Mouse (Mus musculus) intestine, embryonic 14.5 days (tissue): Measurements from ENCODE around the gene Rps6kc1. TPM values are rescaled to one million over a fixed set of nuclear protein-coding genes. Genes with fewer than 3 reads are reported as not detected.

Experiments
- ATAC-seq: fragments of 200-750 bp; cut with Nextera tagmentation; replicated peaks from 2 replicates; pipeline ENCODE4 v1.8.0; 2017; ENCODE audit warnings: low read depth, moderate number of reproducible peaks, moderate TSS enrichment, moderate library complexity; ENCODE audit not compliant: low FRiP score, low TSS enrichment
- DNase-seq: peaks from one replicate; pipeline ENCODE4 v3.0.0-alpha.2; 2018; ENCODE audit warnings: low spot score
- H3K27ac ChIP-seq: fragments of 300-500 bp; sonication (generic); 2 replicates; pipeline ENCODE4 v1.5.1; 2014; ENCODE audit warnings: low read depth, mild to moderate bottlenecking, control low read depth
- H3K27me3 ChIP-seq: fragments of 300-500 bp; sonication (generic); replicated peaks from 2 replicates; pipeline ENCODE4 v1.6.1; 2014; ENCODE audit warnings: low read length, control low read depth; ENCODE audit not compliant: control insufficient read depth, insufficient read depth
- H3K36me3 ChIP-seq: fragments of 300-500 bp; sonication (generic); 2 replicates; pipeline ENCODE4 v1.6.1; 2014; ENCODE audit warnings: low read length, control low read depth; ENCODE audit not compliant: control insufficient read depth, insufficient read depth
- H3K4me1 ChIP-seq: fragments of 300-500 bp; sonication (generic); replicated peaks from 2 replicates; pipeline ENCODE4 v1.6.1; 2014; ENCODE audit warnings: low read length, control low read depth, mixed read lengths; ENCODE audit not compliant: control insufficient read depth, insufficient read depth
- H3K4me2 ChIP-seq: fragments of 300-500 bp; sonication (generic); 2 replicates; pipeline ENCODE4 v1.6.1; 2014; ENCODE audit warnings: low read length
- H3K4me3 ChIP-seq: fragments of 300-500 bp; sonication (generic); 2 replicates; pipeline ENCODE4 v1.5.1; 2014; ENCODE audit warnings: low read depth, low read length, control low read depth, mixed read lengths
- H3K9ac ChIP-seq: fragments of 300-500 bp; sonication (generic); 2 replicates; pipeline ENCODE4 v1.6.1; 2014; ENCODE audit warnings: mild to moderate bottlenecking, low read length
- H3K9me3 ChIP-seq: fragments of 300-500 bp; sonication (generic); 2 replicates; pipeline ENCODE4 v1.6.1; 2016; ENCODE audit warnings: low read length, control low read depth; ENCODE audit not compliant: control insufficient read depth
- WGBS: fragments of 180-500 bp; shearing (Covaris S2); extraction: QIAGEN DNeasy Blood & Tissue Kit; methylation state at CpG from one replicate; pipeline ENCODE4 v1.1.7; 2014; 5-methylcytosine and 5-hydroxymethylcytosine counted together
- polyA plus RNA-seq: library from polyadenylated mRNA; unstranded; fragments of >200 nt; fragmentation: Nextera tagmentation; extraction: Ambion mirVana; gene quantifications from 2 replicates; pipeline ENCODE4 v1.2.1, GENCODE M21; 2014

Gene Rps6kc1
- polyA plus RNA-seq, 1 experiment from 2014 or later: 14.5 TPM

- Histone ChIP-seq H3K4me2 (no peak overlapping the region), H3K4me1 (no peaks in the 10 kb centered on the region), H3K4me3 (no peak overlapping the region), H3K27me3 (no peaks in the 10 kb centered on the region), H3K9me3 (no peaks in the 10 kb centered on the region), H3K36me3 (peaks cover 41% of the 10 kb centered on the region), H3K27ac (no peak overlapping the region), H3K9ac (no peak overlapping the region)
- 79% methylated on average over 3 of the region's 3 CpGs for WGBS
- no peak for ATAC-seq
- DNase-seq: no peak
Measured at GRCm38 (mm10) chr1:190868790-190869189, 42.8 kb downstream of the Rps6kc1 start.

- peaks cover 15% of the 10 kb centered on the region; the same call in 1 of the 2 replicates for H3K36me3 ChIP-seq
- no peaks in the 10 kb centered on the region for H3K9me3 ChIP-seq
- no peak overlapping the region for H3K4me3 ChIP-seq
- no peak overlapping the region for H3K9ac ChIP-seq
- H3K27me3 ChIP-seq: no peaks in the 10 kb centered on the region
- H3K27ac ChIP-seq: no peak overlapping the region
- DNase-seq: no peak
- H3K4me2 ChIP-seq: no peak overlapping the region
- WGBS: 67% methylated on average over 5 of the region's 5 CpGs
- no peaks in the 10 kb centered on the region for H3K4me1 ChIP-seq
- no peak for ATAC-seq
Measured at GRCm38 (mm10) chr1:190861626-190862025, 49.9 kb downstream of the Rps6kc1 start.

DNA sequence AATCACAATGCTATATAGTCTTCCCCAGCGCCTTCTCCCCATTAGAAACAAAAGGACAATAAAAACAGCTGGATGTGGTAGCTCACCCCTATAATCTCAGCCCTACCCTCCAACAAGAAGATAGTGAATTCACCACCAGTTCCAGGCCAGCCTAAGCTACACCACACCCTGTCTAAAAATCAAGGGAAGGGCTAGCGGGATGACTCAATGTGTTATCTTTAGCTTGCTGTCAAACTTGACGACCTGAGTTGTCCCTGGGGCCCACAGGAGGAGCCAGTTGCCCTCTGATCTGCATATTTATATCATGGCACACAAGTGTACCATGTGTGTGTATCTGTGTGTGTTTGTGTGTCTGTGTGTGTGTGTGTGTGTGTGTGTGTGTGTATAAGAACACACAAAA, 57.1 kb downstream of the Rps6kc1 start:
- WGBS: 60% methylated on average over 3 of the region's 3 CpGs
- Histone ChIP-seq H3K4me2 (no peak overlapping the region), H3K4me1 (no peaks in the 10 kb centered on the region), H3K27ac (no peak overlapping the region), H3K36me3 (peaks cover 6% of the 10 kb centered on the region; the same call in 1 of the 2 replicates), H3K9ac (no peak overlapping the region), H3K27me3 (no peaks in the 10 kb centered on the region), H3K4me3 (no peak overlapping the region), H3K9me3 (no peaks in the 10 kb centered on the region)
- DNase-seq (no peak), ATAC-seq (no peak)

DNA sequence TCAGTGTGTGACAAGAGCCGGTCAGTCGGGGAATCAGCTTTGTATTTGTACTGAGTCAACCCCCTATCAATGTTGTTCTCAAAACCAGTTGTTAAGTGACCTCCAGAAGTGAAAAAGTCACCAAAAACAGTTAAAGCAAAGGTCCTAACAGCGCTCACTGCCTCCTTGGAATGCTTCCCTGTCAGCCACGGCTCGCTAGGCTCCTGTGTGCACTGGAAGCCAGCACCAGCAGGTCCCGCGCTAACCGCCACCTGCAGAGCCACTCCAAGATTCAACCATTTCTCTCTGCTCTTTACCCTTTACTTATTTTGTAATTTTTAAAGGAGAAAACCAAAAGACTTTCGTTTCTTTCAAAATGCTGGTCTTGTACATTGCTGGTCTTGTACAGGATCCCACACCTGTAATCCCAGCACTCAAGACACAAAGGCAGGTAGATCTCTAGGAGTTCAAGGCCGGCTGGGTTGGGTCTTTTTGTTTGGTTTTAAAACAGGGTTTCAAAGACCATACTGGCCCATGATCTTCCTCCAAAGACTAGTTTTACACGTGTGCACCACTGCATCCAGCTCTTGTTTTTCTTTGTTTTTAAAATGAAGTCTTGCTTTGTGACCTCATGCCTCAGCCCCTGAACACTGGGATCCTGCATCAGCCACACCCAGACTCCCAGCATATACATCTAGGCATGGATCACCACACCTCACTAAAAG, 62.3 kb downstream of the Rps6kc1 start:
- Histone ChIP-seq H3K27ac (no peak overlapping the region), H3K9me3 (no peaks in the 10 kb centered on the region), H3K4me1 (no peaks in the 10 kb centered on the region), H3K4me3 (no peak overlapping the region), H3K36me3 (no peaks in the 10 kb centered on the region), H3K27me3 (no peaks in the 10 kb centered on the region), H3K9ac (no peak overlapping the region), H3K4me2 (no peak overlapping the region)
- no peak for DNase-seq
- no peak for ATAC-seq
- WGBS: 76% methylated on average over 11 of the region's 11 CpGs

- peaks cover 3% of the 10 kb centered on the region; the same call in 1 of the 2 replicates for H3K36me3 ChIP-seq
- no peak overlapping the region for H3K4me3 ChIP-seq
- H3K4me1 ChIP-seq: no peaks in the 10 kb centered on the region
- no peaks in the 10 kb centered on the region for H3K27me3 ChIP-seq
- DNase-seq (no peak), ATAC-seq (no peak)
- WGBS: 73% methylated on average over 3 of the region's 3 CpGs
- H3K9me3 ChIP-seq: no peaks in the 10 kb centered on the region
- H3K9ac ChIP-seq: no peak overlapping the region
- H3K27ac ChIP-seq: no peak overlapping the region
- no peak overlapping the region for H3K4me2 ChIP-seq
Measured at GRCm38 (mm10) chr1:190848676-190849075, 62.9 kb downstream of the Rps6kc1 start.

DNA sequence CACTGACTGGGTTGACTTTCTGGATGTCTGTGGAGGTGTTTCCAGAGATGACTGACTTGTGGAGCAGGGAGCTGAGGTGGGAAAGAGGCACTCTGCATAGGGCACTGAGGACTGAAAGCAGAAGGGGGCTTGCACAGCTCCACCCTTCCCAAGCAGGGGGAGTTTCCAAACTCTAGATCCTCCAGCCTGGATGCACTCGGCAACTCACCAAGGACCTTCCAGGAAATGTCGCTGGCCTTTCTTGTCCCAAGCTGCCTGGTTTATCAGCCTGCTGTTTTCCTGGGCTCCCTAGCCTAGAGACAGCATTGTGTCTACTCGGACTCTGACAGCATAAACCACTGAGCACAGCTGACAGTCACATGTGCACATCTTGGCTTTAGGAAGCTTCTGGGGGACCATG, 64.6 kb downstream of the Rps6kc1 start:
- 75% methylated on average over 3 of the region's 3 CpGs for WGBS
- Histone ChIP-seq H3K9ac (no peak overlapping the region), H3K9me3 (no peaks in the 10 kb centered on the region), H3K27ac (no peak overlapping the region), H3K4me1 (no peaks in the 10 kb centered on the region), H3K27me3 (no peaks in the 10 kb centered on the region), H3K4me3 (no peak overlapping the region), H3K36me3 (peaks cover 7% of the 10 kb centered on the region; the same call in 1 of the 2 replicates), H3K4me2 (no peak overlapping the region)
- ATAC-seq (no peak), DNase-seq (no peak)

DNA sequence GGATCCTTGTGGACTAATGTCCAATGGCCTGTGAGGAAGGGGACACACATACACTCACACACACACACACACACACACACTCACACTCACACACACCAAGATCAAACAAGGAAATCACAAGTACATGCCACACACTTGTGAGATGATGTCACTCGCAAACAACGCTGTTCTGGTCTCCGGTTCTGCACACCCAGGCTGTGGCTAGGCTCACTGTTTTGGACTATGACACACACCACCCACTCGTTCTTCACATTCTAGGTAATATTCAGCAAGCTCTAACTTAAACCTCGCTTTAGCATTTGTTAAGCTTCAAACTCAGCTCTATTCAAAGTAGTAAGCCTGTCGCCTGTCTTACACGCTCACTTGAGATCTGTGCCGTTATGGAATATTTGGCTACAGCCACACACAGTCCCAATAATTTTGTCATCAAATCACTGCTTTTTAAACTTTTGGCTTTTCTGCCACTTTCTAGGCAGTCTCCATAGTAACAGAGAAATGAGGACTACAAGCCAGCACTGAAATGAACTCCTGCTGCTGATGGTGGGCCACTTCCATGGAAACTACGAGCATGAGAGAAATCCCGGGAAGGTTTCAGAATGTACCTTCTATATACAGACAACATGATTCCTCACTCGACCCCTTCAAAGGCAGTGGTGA, 65.4 kb downstream of the Rps6kc1 start:
- no peak overlapping the region for H3K4me3 ChIP-seq
- 95% methylated on average over 11 of the region's 11 CpGs for WGBS
- no peak for ATAC-seq

DNA sequence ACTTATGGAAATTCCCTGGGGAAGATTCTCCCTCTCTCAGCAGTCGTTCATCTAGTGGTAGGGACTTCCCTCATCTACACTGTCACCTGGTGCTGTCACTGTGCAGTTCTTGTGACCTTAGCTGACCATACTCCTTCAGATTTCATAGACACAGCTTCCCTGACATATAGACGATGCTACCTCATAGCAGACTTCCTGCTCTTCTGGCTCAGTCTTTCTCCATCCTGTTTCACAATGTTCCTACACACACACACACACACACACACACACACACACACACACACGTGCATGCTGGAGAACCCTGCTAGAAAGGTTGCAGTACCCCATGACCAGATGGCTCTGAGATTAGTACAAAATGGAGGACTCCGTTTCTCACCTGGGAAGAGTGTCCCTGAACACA, 66.2 kb downstream of the Rps6kc1 start:
- Histone ChIP-seq H3K27me3 (no peaks in the 10 kb centered on the region), H3K27ac (no peak overlapping the region), H3K4me2 (no peak overlapping the region), H3K36me3 (peaks cover 14% of the 10 kb centered on the region; the same call in 1 of the 2 replicates), H3K4me1 (no peaks in the 10 kb centered on the region), H3K9ac (no peak overlapping the region), H3K4me3 (no peak overlapping the region), H3K9me3 (no peaks in the 10 kb centered on the region)
- ATAC-seq (no peak), DNase-seq (no peak)
- WGBS: 74% methylated on average over 4 of the region's 4 CpGs

More for the DNA sequence above, 65.4 kb downstream of the Rps6kc1 start:
- no peak overlapping the region for H3K4me2 ChIP-seq
- DNase-seq: no peak
- no peak overlapping the region for H3K9ac ChIP-seq
- no peaks in the 10 kb centered on the region for H3K9me3 ChIP-seq
- no peaks in the 10 kb centered on the region for H3K27me3 ChIP-seq
- no peak overlapping the region for H3K27ac ChIP-seq
- no peaks in the 10 kb centered on the region for H3K4me1 ChIP-seq
- H3K36me3 ChIP-seq: peaks cover 7% of the 10 kb centered on the region; the same call in 1 of the 2 replicates
